Mouse (Mus musculus): ENCODE measurements around the gene Cyp21a1. TPM values are rescaled to one million over a fixed set of nuclear protein-coding genes. Genes with fewer than 3 reads are reported as not detected.
"Not testable (repeated sequence)": the region's sequence is repeated elsewhere in the genome, so short reads cannot be mapped to it uniquely, and the experiment has no call there.

The Cyp21a1 gene
- polyA plus RNA-seq, 1 experiment from 2014 or later: not detected

DNA sequence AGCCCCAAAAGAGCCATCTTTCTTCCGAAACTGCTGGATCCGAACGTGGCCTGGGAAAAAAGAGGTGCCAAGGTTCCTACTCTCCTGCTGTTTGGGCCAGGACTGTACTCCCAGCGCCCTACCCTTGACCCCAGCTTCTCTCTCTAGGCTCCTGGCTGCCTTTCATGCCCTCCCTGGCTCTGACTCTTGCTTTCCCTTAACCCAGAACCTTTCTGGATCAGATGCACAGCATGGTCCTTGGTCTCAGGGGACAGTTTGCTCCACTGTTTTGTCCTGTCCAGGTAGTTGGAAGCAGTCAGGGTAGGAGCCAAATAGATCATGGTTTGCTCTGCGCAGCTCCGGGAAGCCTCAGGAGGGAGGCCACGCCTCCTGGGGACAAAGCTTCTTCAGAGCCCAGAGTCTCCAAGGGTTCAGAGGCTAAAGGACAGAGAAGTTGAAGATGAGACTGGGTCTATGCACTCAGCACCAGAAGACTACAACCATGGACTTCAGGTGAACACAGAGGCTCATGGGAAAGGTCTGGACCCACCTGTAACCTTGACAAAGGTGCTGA, 10.5 kb upstream of the Cyp21a1 start:
- no peak for ATAC-seq

DNA sequence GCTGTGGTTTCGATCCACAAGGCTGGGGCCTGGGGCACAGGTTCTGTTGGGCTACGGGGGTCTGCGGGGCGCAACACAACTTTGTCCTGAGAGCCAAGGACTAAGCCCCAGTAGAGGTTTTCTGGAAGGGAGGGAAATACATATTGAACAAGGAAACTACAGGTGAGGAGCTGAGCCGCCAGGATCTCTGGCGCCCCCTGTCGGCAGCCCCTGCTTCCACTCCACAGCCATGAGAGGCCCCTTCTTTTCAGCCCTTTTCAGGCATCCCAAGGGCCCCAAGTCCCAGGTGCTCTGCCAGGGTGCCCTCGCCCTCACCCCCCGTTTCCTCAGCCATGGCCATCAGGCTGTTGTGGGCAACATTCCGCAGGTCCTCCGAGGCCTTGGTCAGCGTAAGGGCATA, 9.4 kb upstream of the Cyp21a1 start:
- not testable (repeated sequence) for H3K9ac ChIP-seq (replicated peaks); H3K36me3 ChIP-seq (replicated peaks; ENCODE audit: insufficient read depth, low read length); H3K4me1 ChIP-seq (ENCODE audit: insufficient read depth); ATAC-seq; H3K27ac ChIP-seq (ENCODE audit: low read depth); H3K27me3 ChIP-seq (ENCODE audit: insufficient read depth, low read length); H3K4me3 ChIP-seq (ENCODE audit: low read depth, low read length); H3K9me3 ChIP-seq (ENCODE audit: low read length); H3K4me2 ChIP-seq (ENCODE audit: low read depth, low read length)
- WGBS (ENCODE audit: insufficient replicate concordance): 54% methylated on average over 12 of the region's 12 CpGs
- TF ChIP-seq CTCF (IDR thresholded peaks at IDR 0.05; ENCODE audit: low read depth): peak; percentile 79
- DNase-seq: peak; percentile 67

More for the DNA sequence above, 10.5 kb upstream of the Cyp21a1 start:
- Histone ChIP-seq H3K4me2 (ENCODE audit: low read depth, low read length) (no peak overlapping the region), H3K4me1 (ENCODE audit: insufficient read depth) (peaks cover 4% of the 10 kb centered on the region; the same call in 1 of the 2 replicates), H3K4me3 (ENCODE audit: low read depth, low read length) (no peak overlapping the region), H3K27me3 (ENCODE audit: insufficient read depth, low read length) (no peaks in the 10 kb centered on the region), H3K9me3 (ENCODE audit: low read length) (no peaks in the 10 kb centered on the region), H3K9ac (replicated peaks) (no peak overlapping the region), H3K36me3 (replicated peaks; ENCODE audit: insufficient read depth, low read length) (no peaks in the 10 kb centered on the region), H3K27ac (ENCODE audit: low read depth) (no peak overlapping the region)
- no peak for DNase-seq
- 66% methylated on average over 7 of the region's 7 CpGs for WGBS (ENCODE audit: insufficient replicate concordance)
- TF ChIP-seq CTCF (IDR thresholded peaks at IDR 0.05; ENCODE audit: low read depth) (no peak), EP300 (IDR thresholded peaks at IDR 0.05; ENCODE audit: low read depth) (no peak)

DNA sequence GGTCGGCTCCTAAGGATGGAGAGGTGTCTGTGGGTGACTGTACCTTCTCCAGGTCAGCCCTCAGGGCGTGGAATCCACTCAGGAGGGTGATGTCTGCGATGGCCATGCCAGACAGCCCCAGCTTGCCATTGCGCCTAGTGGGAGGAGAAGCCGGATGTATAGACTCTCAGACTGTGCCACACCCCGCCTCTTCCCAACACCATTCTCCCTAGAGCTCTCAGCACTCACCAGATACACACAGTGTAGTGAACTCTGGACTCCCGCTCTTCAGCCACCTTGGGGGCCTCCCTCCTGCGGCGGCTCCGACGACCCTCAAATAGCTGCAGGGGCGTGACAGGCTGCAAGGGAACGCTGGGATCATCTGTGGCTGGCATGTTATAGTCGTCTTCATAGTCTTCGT, 6.9 kb upstream of the Cyp21a1 start:
- DNase-seq (no peak), ATAC-seq (peak; percentile 7; the same call in 1 of the 2 replicates)
- no peak overlapping the region for H3K4me3 ChIP-seq (ENCODE audit: low read depth, low read length)
- H3K27me3 ChIP-seq (ENCODE audit: insufficient read depth, low read length): no peaks in the 10 kb centered on the region
- TF ChIP-seq CTCF (IDR thresholded peaks at IDR 0.05; ENCODE audit: low read depth) (no peak), EP300 (IDR thresholded peaks at IDR 0.05; ENCODE audit: low read depth) (no peak)
- no peak overlapping the region; the same call in 1 of the 2 replicates for H3K9ac ChIP-seq (replicated peaks)
- WGBS (ENCODE audit: insufficient replicate concordance): 65% methylated on average over 15 of the region's 15 CpGs
- 0 out of 2 replicates have a peak overlapping the region, but pooled peaks have one; percentile 16 for H3K27ac ChIP-seq (ENCODE audit: low read depth)
- no peaks in the 10 kb centered on the region for H3K9me3 ChIP-seq (ENCODE audit: low read length)
- peak overlapping the region; percentile 18; the same call in 1 of the 2 replicates for H3K4me2 ChIP-seq (ENCODE audit: low read depth, low read length)
- peaks cover 8% of the 10 kb centered on the region; the same call in 1 of the 2 replicates for H3K4me1 ChIP-seq (ENCODE audit: insufficient read depth)
- no peaks in the 10 kb centered on the region for H3K36me3 ChIP-seq (replicated peaks; ENCODE audit: insufficient read depth, low read length)

DNA sequence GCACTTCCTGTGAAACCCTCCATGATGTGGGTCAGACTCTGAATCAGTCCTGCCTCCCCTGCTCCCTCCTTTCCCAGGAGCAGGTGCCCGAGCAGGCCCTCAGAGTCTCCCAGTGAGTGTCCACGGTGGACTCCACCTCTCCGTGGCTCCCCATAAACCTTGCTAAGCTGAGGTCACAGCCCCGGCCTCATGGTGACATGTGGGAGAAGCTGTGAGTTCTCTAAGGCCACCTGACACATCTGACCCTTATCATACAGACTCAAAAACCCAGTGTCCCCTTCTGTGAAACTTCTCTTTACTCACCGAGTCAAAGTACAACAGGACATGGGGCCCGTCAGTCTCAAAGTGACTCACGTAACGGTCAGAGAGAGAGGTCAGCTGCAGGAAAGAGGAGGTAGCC, 6.5 kb upstream of the Cyp21a1 start:
- peak; percentile 64 for ATAC-seq

DNA sequence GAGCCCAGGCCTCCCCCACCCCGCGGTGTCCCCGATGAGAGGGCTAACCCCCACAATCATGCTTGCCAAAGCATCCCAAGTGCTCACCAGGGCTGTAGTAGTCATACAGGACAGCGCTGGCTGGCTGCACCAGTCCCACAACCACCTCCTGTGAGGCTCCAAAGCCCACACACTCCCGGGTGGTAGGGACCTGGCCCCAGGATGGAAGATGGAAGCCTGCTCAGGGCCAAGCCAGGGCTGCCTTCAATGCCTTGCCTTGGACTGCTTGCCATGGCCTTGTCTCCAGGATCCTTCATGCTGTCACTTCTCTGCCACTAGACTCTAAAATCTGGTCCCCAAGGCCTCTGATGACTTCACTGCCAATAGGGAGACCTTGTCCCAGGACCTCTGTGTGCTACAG, 6.0 kb upstream of the Cyp21a1 start:
- not testable (repeated sequence) for DNase-seq; H3K9ac ChIP-seq (replicated peaks); ATAC-seq; H3K4me1 ChIP-seq (ENCODE audit: insufficient read depth); H3K9me3 ChIP-seq (ENCODE audit: low read length); H3K4me2 ChIP-seq (ENCODE audit: low read depth, low read length); H3K4me3 ChIP-seq (ENCODE audit: low read depth, low read length); H3K27me3 ChIP-seq (ENCODE audit: insufficient read depth, low read length); H3K36me3 ChIP-seq (replicated peaks; ENCODE audit: insufficient read depth, low read length)
- H3K27ac ChIP-seq (ENCODE audit: low read depth): peak overlapping the region; percentile 57; the same call in 1 of the 2 replicates
- 84% methylated on average over 5 of the region's 5 CpGs for WGBS (ENCODE audit: insufficient replicate concordance)

More for the DNA sequence above, 6.5 kb upstream of the Cyp21a1 start:
- 0 out of 2 replicates have a peak overlapping the region, but pooled peaks have one; percentile 16 for H3K27ac ChIP-seq (ENCODE audit: low read depth)
- not testable (repeated sequence) for H3K4me2 ChIP-seq (ENCODE audit: low read depth, low read length); H3K9ac ChIP-seq (replicated peaks); H3K27me3 ChIP-seq (ENCODE audit: insufficient read depth, low read length); H3K36me3 ChIP-seq (replicated peaks; ENCODE audit: insufficient read depth, low read length); H3K4me1 ChIP-seq (ENCODE audit: insufficient read depth); DNase-seq; H3K4me3 ChIP-seq (ENCODE audit: low read depth, low read length); H3K9me3 ChIP-seq (ENCODE audit: low read length)
- 42% methylated on average over 5 of the region's 8 CpGs for WGBS (ENCODE audit: insufficient replicate concordance)

DNA sequence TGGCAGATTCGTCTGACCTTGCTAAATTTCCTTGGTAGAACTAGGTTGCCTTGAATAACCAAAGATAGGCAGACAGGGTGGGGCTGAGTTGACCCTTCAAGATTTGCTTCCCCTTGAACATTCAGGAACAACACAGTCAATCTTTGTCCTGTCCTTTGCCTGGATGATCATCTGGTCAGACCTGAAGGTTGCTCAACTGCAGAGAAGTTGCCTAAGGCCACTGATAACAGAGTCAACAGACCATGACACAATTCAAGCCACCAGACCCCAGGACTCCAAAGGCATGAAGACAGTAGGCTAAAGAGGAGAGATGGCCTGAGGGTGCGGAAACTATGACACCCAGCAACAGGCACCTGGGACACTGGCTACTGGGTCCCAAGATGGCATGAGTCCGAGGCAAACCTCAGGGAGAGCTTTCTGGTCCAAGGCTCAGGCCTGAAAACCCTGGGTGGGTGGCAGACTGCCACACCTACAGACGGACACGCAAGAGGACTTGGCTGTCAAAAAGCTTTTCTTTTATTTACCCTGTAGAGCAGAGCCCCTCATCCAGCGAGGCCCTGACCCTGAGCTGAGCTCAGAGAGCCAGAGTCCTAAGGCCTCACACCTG, 4.3 kb upstream of the Cyp21a1 start:
- WGBS (ENCODE audit: insufficient replicate concordance): 50% methylated on average over 6 of the region's 6 CpGs
- peaks cover 8% of the 10 kb centered on the region; the same call in 1 of the 2 replicates for H3K4me1 ChIP-seq (ENCODE audit: insufficient read depth)
- no peaks in the 10 kb centered on the region for H3K9me3 ChIP-seq (ENCODE audit: low read length)
- no peaks in the 10 kb centered on the region for H3K36me3 ChIP-seq (replicated peaks; ENCODE audit: insufficient read depth, low read length)
- no peak overlapping the region for H3K4me3 ChIP-seq (ENCODE audit: low read depth, low read length)
- DNase-seq (peak; percentile 55), ATAC-seq (peak; percentile 83)
- TF ChIP-seq EP300 (IDR thresholded peaks at IDR 0.05; ENCODE audit: low read depth): peak; percentile 75; the same call in 1 of the 2 replicates
- TF ChIP-seq CTCF (IDR thresholded peaks at IDR 0.05; ENCODE audit: low read depth): no peak
- H3K9ac ChIP-seq (replicated peaks): no peak overlapping the region
- H3K27me3 ChIP-seq (ENCODE audit: insufficient read depth, low read length): no peaks in the 10 kb centered on the region
- peak overlapping the region; percentile 89 for H3K27ac ChIP-seq (ENCODE audit: low read depth)
- peak overlapping the region; percentile 42; the same call in 1 of the 2 replicates for H3K4me2 ChIP-seq (ENCODE audit: low read depth, low read length)

Measured in liver, postnatal 0 days (tissue).